Mouse (Mus musculus): Measurements from ENCODE around the gene Ttf2. TPM values are rescaled to one million over a fixed set of nuclear protein-coding genes. Genes with fewer than 3 reads are reported as not detected.

The Ttf2 gene
- polyA plus RNA-seq, 1 experiment from 2014 or later = 15.5 TPM

DNA sequence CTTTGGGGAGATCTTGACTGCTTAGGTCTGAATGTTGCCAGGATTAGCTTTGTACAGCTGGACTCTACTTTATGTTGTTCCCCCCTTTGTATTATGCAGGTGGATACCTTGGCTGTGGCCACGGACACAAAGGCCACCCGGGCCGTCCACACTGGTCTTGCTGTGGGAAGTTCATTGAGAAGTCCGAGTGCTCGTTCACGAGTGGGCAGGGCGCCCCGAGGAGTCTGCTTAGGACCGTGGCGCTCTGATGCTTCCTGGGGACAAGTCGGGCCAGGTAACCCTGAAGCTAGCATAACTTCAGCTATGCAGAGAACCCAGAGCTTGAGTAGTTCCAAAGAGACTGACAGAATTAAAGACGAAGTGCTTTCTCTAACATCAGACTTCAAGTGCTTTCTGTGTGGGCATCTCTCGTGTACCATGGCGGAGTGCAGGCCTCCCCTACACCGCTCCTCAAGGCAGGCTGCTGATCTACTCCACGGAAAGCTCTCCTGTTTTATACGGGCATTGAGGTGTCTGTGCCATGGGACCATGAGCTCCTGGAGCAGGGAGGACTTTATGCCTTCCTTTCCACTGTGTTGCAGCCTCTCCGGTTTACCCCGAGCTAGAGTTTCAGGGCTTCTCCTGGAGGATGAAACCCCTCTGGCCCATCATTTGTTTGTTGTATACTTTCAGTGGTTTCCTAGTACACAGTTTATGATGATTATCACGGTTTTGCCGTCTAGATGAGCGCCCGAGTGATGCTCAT lies 38.0 kb downstream of the Ttf2 start:
- Histone ChIP-seq H3K36me3 (peaks cover 76% of the 10 kb centered on the region), H3K27ac (no peak overlapping the region), H3K4me2 (no peak overlapping the region)

DNA sequence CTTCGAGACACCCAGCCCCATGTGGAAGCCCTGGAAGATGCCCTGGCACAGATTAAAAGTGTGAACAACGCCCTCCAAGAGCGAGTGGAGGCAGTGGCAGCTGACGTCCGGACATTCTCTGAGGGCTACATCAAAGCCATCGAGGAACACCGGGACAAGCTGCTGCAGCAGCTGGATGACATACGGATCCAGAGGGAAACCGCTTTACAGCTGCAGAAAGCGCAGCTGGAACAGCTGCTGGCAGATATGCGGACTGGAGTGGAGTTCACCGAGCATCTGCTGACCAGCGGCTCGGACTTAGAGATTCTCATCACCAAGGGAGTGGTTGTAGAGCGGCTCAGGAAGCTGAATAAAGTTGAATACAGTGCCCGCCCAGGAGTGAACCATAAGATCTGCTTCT lies 44.3 kb downstream of the Ttf2 start:
- Histone ChIP-seq H3K4me2 (no peak overlapping the region), H3K36me3 (peaks cover 38% of the 10 kb centered on the region), H3K4me1 (peaks cover 42% of the 10 kb centered on the region), H3K9me3 (no peaks in the 10 kb centered on the region), H3K27me3 (no peaks in the 10 kb centered on the region), H3K4me3 (no peak overlapping the region), H3K9ac (no peak overlapping the region), H3K27ac (no peak overlapping the region)
- no peak for ATAC-seq (ENCODE audit: insufficient number of reproducible peaks, insufficient read depth, low FRiP score, low TSS enrichment, low read depth)
- WGBS = 77% methylated on average over 16 of the region's 16 CpGs

More for the DNA sequence above, 38.0 kb downstream of the Ttf2 start:
- Histone ChIP-seq H3K4me1 (peaks cover 7% of the 10 kb centered on the region), H3K9me3 (no peaks in the 10 kb centered on the region), H3K4me3 (no peak overlapping the region), H3K27me3 (no peaks in the 10 kb centered on the region), H3K9ac (no peak overlapping the region)
- ATAC-seq (ENCODE audit: insufficient number of reproducible peaks, insufficient read depth, low FRiP score, low TSS enrichment, low read depth) = no peak
- WGBS = 93% methylated on average over 23 of the region's 23 CpGs

DNA sequence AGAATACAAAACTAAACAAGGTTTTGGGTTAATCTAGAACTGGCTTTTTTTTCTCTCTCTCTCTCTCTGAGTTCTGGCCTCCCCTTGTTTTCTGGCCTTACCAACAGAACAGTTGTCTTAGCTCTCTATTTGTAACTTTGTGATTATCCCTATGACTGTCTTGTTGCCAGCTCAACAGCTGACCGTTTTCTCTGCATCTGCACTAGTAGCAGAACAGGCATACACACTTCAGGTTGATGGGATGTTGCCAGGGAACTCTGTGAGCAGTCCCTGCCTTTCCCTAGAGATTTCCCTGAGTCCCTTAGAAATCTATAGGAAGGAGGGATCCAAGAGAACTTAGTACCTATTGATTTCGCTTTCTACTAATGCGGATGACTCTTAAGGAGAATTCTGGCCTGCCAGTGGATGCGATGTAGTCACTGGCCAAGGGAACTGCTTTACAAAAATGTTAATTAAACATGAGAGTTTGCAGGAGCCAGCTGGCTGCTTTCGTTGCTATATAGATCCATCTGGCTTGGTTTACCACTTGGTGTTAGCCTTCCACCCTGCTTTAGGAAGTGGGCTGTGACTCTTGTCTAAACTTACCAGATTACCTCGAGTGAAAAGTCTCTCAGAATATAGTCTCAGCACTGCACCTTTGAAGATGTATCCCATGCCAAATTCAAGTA lies 45.3 kb downstream of the Ttf2 start:
- Histone ChIP-seq H3K27ac (no peak overlapping the region), H3K9ac (no peak overlapping the region), H3K9me3 (no peaks in the 10 kb centered on the region), H3K4me2 (no peak overlapping the region), H3K36me3 (peaks cover 28% of the 10 kb centered on the region), H3K4me1 (peaks cover 42% of the 10 kb centered on the region), H3K4me3 (no peak overlapping the region), H3K27me3 (no peaks in the 10 kb centered on the region)
- no peak for ATAC-seq (ENCODE audit: insufficient number of reproducible peaks, insufficient read depth, low FRiP score, low TSS enrichment, low read depth)
- 74% methylated on average over 6 of the region's 6 CpGs for WGBS

DNA sequence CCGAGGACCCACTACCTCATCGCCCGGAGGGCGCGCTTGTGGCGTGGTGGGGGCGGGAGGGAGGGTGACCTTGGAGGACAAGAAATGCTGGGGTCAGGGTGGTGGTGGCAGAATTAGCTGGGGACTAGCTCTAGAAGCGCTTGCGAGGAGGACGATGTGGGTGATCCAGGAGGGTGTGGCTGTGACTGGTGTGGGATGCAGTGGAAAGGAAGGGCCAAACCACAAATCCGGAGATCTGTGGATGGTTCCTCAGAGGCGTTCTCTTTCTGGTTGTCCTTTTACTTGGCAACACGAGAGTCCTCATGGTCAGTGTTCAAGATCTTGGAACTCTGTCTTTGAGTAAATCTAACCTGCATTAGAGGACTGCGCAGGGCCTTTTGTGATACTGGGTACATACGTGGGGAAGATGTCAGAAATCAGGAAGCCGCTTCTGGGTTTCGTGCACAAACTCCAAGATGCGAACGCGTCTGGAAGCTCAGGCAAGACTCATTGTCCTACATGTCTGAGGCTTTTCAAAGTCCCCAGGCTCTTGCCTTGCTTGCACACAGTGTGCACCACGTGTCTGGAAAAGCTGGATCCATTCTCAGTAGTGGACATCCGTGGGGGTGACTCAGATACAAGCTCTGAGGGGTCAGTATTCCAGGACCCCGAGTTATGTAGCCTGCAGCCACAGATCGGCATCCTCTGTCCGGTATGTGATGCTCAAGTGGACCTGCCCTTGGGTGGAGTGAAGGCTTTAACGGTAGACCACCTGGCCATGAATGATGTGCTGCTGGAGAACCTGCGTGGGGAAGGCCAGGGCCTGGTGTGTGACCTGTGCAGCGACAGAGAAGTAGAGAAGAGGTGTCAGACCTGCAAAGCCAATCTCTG lies 46.7 kb downstream of the Ttf2 start:
- 37% methylated on average over 28 of the region's 28 CpGs for WGBS
- Histone ChIP-seq H3K36me3 (peaks cover 14% of the 10 kb centered on the region), H3K27ac (peak overlapping the region; percentile 78), H3K4me2 (peak overlapping the region; percentile 74), H3K9ac (peak overlapping the region; percentile 79), H3K4me1 (peaks cover 42% of the 10 kb centered on the region), H3K27me3 (no peaks in the 10 kb centered on the region), H3K4me3 (peak overlapping the region; percentile 60), H3K9me3 (no peaks in the 10 kb centered on the region)
- peak; percentile 63 for ATAC-seq (ENCODE audit: insufficient number of reproducible peaks, insufficient read depth, low FRiP score, low TSS enrichment, low read depth)

DNA sequence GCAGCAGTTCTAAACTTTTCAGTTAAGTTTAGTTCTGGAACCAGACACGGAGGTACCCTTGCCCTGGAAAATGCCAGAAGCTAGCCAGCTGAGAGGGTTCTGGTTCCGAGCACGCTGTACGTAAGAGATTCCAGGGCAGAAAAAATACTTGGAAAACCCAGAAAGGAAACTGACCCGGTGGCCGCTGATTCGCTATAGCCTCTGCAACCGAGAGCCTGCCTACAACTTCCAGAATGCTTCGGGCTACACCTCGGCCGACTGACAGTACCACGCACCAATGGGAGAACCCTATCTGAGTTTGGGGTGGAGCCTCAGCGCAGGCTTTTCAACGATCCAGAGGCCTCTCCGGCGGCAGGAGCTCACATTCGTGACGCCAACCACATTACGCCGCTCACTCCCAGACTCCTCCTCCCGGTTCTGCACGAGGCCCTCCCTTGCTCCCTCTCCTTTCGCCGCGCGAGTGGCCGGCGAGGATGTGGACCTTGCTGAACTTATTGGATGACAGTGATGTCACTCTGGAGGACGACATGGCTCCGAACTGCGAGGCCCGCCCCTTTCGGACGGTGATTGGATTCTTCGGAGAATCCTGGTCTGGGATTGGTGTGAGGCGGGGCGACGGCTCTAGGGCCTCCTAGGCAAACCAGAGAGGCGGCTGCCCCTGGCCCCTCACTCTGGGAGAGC lies 47.5 kb downstream of the Ttf2 start, which contains the start of gene Trim45:
Gene Trim45 (plus strand): TSS at position 378 of the 681 bp plus-strand sequence.
- H3K27me3 ChIP-seq = no peaks in the 10 kb centered on the region
- H3K36me3 ChIP-seq = 0 out of 2 replicates have a peak, but pooled peaks cover 13% of the 10 kb centered on the region
- H3K27ac ChIP-seq = peak within 1 kb of the TSS; percentile 78
- peak within 1 kb of the TSS; percentile 79 for H3K9ac ChIP-seq
- peak within 1 kb of the TSS; percentile 60 for H3K4me3 ChIP-seq
- no peaks in the 10 kb centered on the region for H3K9me3 ChIP-seq
- H3K4me2 ChIP-seq = peak within 1 kb of the TSS; percentile 74
- ATAC-seq (ENCODE audit: insufficient number of reproducible peaks, insufficient read depth, low FRiP score, low TSS enrichment, low read depth) = peak; percentile 97
- H3K4me1 ChIP-seq = peaks cover 40% of the 10 kb centered on the region
- under 1% methylated on average over 39 of the region's 39 CpGs for WGBS

DNA sequence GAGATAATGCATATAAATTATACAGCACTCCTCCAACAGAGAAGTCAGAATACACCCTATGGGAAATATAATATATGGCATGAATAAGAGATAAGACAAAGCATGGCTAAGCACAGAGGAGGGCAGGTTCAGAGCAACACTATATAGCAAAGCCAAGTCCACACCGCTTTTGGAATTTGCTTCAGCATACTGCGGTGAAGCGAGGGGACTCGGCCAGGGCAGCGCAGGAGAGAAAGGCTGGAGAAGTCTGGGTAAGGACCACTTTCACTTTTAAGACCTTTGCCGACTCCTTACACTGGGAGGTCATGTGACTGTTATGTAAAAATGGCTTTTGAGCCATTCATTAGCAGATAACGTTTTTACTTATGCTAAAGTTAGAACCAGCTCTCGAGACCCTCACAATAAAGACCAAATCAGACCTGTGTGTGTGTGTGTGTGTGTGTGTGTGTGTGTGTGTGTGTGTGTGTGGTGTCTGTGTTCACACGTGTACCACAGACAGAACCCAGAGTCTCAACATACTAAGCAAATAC lies 48.8 kb downstream of the Ttf2 start:
- H3K4me1 ChIP-seq = peaks cover 29% of the 10 kb centered on the region
- 85% methylated on average over 9 of the region's 9 CpGs for WGBS
- H3K4me2 ChIP-seq = no peak overlapping the region; the same call in 1 of the 2 replicates
- no peak overlapping the region for H3K27ac ChIP-seq
- H3K9ac ChIP-seq = no peak overlapping the region
- H3K4me3 ChIP-seq = no peak overlapping the region
- H3K36me3 ChIP-seq = 0 out of 2 replicates have a peak, but pooled peaks cover 5% of the 10 kb centered on the region
- H3K9me3 ChIP-seq = no peaks in the 10 kb centered on the region
- H3K27me3 ChIP-seq = no peaks in the 10 kb centered on the region
- ATAC-seq (ENCODE audit: insufficient number of reproducible peaks, insufficient read depth, low FRiP score, low TSS enrichment, low read depth) = no peak

DNA sequence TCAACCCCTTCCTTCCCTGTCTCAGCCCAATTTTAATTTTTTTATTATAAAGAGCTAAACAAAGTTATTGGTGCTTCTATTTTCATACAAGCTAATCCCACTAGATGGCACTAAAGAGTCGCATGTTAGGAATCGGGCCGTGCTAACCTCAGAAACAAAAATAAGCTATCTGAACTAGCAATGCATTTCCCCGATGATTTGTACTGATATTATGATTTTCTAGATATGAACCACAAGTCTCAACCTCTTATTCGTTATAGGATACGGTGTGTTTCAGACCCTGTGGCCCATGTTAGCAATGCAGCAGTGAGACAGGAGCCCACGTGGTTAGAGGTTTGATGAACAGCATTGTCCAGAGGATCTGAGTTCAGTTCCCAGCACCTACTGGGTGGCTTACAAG lies 52.6 kb downstream of the Ttf2 start:
- no peak for ATAC-seq (ENCODE audit: insufficient number of reproducible peaks, insufficient read depth, low FRiP score, low TSS enrichment, low read depth)
- H3K9ac ChIP-seq = no peak overlapping the region
- H3K4me3 ChIP-seq = no peak overlapping the region
- no peaks in the 10 kb centered on the region for H3K36me3 ChIP-seq
- H3K9me3 ChIP-seq = no peaks in the 10 kb centered on the region
- peaks cover 5% of the 10 kb centered on the region; the same call in 1 of the 2 replicates for H3K4me1 ChIP-seq
- WGBS = 16% methylated on average over 7 of the region's 7 CpGs
- no peaks in the 10 kb centered on the region for H3K27me3 ChIP-seq
- H3K4me2 ChIP-seq = peak overlapping the region; percentile 23; the same call in 1 of the 2 replicates
- no peak overlapping the region for H3K27ac ChIP-seq

DNA sequence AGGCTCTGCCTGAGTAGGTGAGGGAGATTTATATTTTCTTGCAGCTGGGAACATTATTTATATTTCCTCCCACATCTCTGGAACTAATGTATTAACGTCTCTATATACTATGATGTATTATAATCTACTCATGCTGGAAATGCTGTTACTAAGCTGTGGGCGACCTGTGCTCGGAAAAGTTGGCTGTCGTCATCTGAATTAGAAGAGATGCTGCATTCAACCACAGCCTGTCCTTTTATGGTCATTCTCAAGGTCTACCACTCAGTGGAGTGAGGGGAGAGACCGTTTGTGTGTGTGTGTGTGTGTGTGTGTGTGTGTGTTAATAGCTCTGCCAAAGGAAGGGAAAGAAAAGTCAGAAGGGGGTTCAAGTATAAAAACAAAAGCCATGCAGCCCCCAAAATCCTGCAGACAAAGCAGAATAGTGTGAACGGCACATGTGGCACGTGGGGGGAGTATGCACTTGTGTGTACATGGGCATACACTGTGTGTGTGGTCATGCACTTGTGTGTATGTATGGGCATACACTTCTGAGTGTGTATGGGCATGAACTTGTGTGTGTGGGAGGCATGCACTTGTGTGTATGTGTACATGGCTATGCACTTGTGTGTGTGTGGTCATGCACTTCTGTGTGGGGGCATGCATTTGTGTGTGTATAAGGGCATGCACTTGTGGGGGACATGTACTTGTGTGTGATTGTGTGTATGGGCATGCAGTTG lies 57.8 kb downstream of the Ttf2 start:
- Histone ChIP-seq H3K4me1 (peaks cover 20% of the 10 kb centered on the region), H3K27me3 (no peaks in the 10 kb centered on the region), H3K9me3 (no peaks in the 10 kb centered on the region), H3K4me3 (no peak overlapping the region), H3K9ac (no peak overlapping the region), H3K4me2 (0 out of 2 replicates have a peak overlapping the region, but pooled peaks have one; percentile 1), H3K27ac (no peak overlapping the region), H3K36me3 (no peaks in the 10 kb centered on the region)
- 59% methylated on average over 7 of the region's 7 CpGs for WGBS
- no peak for ATAC-seq (ENCODE audit: insufficient number of reproducible peaks, insufficient read depth, low FRiP score, low TSS enrichment, low read depth)

DNA sequence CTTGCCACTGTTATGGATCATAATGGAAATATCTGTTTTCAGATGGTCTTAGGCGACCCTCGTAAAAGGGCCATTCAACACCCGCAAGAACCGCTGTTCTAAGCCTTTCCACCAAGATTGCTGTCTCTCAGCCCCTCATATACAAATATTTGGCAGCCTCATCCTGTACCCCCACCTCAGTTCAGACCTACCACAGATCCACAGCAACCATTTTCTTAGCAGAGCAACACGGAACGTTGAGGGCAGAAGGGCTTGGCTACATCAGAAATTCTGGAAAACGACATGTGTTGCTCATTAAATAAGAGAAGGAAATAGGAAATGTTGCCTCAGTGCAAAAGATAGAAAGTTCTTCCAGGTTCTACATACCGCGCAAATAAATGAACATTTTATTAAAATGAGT lies 58.4 kb downstream of the Ttf2 start:
- Histone ChIP-seq H3K9ac (no peak overlapping the region), H3K4me2 (0 out of 2 replicates have a peak overlapping the region, but pooled peaks have one; percentile 1), H3K36me3 (no peaks in the 10 kb centered on the region), H3K4me3 (no peak overlapping the region), H3K27me3 (no peaks in the 10 kb centered on the region), H3K4me1 (peaks cover 20% of the 10 kb centered on the region), H3K9me3 (no peaks in the 10 kb centered on the region), H3K27ac (no peak overlapping the region)
- WGBS = 62% methylated on average over 9 of the region's 9 CpGs
- ATAC-seq (ENCODE audit: insufficient number of reproducible peaks, insufficient read depth, low FRiP score, low TSS enrichment, low read depth) = no peak

DNA sequence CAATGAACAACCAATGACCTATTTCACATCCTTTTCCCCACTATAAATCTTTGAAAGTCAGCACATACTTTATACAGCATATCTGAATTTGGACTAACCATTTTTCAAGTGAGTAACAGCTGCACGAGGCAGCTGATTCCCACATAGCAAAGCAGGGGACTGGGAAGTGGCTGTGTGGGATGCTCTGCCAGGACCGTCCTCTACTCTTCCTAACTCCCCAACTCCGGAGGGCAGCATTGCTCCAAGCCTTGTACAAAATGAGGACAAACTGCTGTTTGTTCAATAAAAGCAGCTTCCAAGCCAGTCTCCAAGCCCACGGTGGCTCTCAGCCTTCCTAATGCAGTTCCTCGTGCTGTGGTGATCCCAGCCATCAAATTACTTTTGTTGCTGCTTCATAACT lies 58.8 kb downstream of the Ttf2 start:
- no peak for ATAC-seq (ENCODE audit: insufficient number of reproducible peaks, insufficient read depth, low FRiP score, low TSS enrichment, low read depth)
- H3K4me3 ChIP-seq = no peak overlapping the region
- no peak overlapping the region for H3K9ac ChIP-seq
- H3K27ac ChIP-seq = no peak overlapping the region
- no peaks in the 10 kb centered on the region for H3K27me3 ChIP-seq
- WGBS = 51% methylated on average over 5 of the region's 5 CpGs
- 0 out of 2 replicates have a peak overlapping the region, but pooled peaks have one; percentile 1 for H3K4me2 ChIP-seq
- H3K9me3 ChIP-seq = no peaks in the 10 kb centered on the region
- no peaks in the 10 kb centered on the region for H3K36me3 ChIP-seq
- peaks cover 20% of the 10 kb centered on the region for H3K4me1 ChIP-seq
